Mouse (Mus musculus) CH12.LX (cell line): ENCODE data around the gene Efs.
"Not testable (repeated sequence)": the region's sequence is repeated elsewhere in the genome, so short reads cannot be mapped to it uniquely, and the experiment has no call there.

Source experiments
- CTCF ChIP-seq, 2 experiments: IDR thresholded peaks in 1 of 2; conservative IDR thresholded peaks in 1 of 2; 2 replicates each; pipeline ENCODE4 v1.5.1; 2011 to 2012; ENCODE audit warnings: low read depth in 2 of 2, low read length in 2 of 2, improper control_type of control experiment in 1 of 2, inconsistent platforms in 1 of 2, mild to moderate bottlenecking in 1 of 2, moderate library complexity in 1 of 2
- E2F4 ChIP-seq: IDR thresholded peaks from 2 replicates; pipeline ENCODE4 v1.6.1; 2011; ENCODE audit warnings: low read depth, low read length, improper control_type of control experiment; ENCODE audit not compliant: insufficient replicate concordance
- ELF1 ChIP-seq: IDR thresholded peaks from 2 replicates; pipeline ENCODE4 v1.6.1; 2014; ENCODE audit warnings: low read depth, mild to moderate bottlenecking, inconsistent platforms, low read length, improper control_type of control experiment
- HCFC1 ChIP-seq: IDR thresholded peaks from 2 replicates; pipeline ENCODE4 v1.6.1; 2012; ENCODE audit warnings: low read depth, mild to moderate bottlenecking, inconsistent platforms, low read length, improper control_type of control experiment
- MAX ChIP-seq: IDR thresholded peaks from 2 replicates; pipeline ENCODE4 v1.6.1; 2011; ENCODE audit warnings: low read length, improper control_type of control experiment
- MXI1 ChIP-seq: IDR thresholded peaks from 2 replicates; pipeline ENCODE4 v1.6.1; 2011; ENCODE audit warnings: mild to moderate bottlenecking, low read depth, low read length, improper control_type of control experiment
- POLR2A ChIP-seq: IDR thresholded peaks from 2 replicates; pipeline ENCODE4 v1.6.1; 2011; ENCODE audit warnings: low read depth, mild to moderate bottlenecking, improper control_type of control experiment, low read length
- POLR2AphosphoS2 ChIP-seq: IDR thresholded peaks from 2 replicates; pipeline ENCODE4 v1.6.1; 2011; ENCODE audit warnings: low read depth, low read length, improper control_type of control experiment
- RCOR1 ChIP-seq: conservative IDR thresholded peaks from 2 replicates; pipeline ENCODE4 v1.6.1; 2012; ENCODE audit warnings: low read depth, mild to moderate bottlenecking, inconsistent platforms, low read length, improper control_type of control experiment
- SIN3A ChIP-seq: IDR thresholded peaks from 2 replicates; pipeline ENCODE4 v1.6.1; 2012; ENCODE audit warnings: low read length, improper control_type of control experiment, inconsistent platforms
- UBTF ChIP-seq: IDR thresholded peaks from 2 replicates; pipeline ENCODE4 v1.6.1; 2012; ENCODE audit warnings: low read depth, mild to moderate bottlenecking, inconsistent platforms, low read length, improper control_type of control experiment, moderate library complexity
- USF1 ChIP-seq: IDR thresholded peaks from 2 replicates; pipeline ENCODE4 v1.6.1; 2014; ENCODE audit warnings: low read depth, mild to moderate bottlenecking, inconsistent platforms, low read length, improper control_type of control experiment
- USF2 ChIP-seq: conservative IDR thresholded peaks from 2 replicates; pipeline ENCODE4 v1.6.1; 2011; ENCODE audit warnings: low read depth, low read length, improper control_type of control experiment
- ZKSCAN1 ChIP-seq: IDR thresholded peaks from 2 replicates; pipeline ENCODE4 v1.6.1; 2012; ENCODE audit warnings: low read depth, inconsistent platforms, low read length, improper control_type of control experiment, borderline replicate concordance

DNA sequence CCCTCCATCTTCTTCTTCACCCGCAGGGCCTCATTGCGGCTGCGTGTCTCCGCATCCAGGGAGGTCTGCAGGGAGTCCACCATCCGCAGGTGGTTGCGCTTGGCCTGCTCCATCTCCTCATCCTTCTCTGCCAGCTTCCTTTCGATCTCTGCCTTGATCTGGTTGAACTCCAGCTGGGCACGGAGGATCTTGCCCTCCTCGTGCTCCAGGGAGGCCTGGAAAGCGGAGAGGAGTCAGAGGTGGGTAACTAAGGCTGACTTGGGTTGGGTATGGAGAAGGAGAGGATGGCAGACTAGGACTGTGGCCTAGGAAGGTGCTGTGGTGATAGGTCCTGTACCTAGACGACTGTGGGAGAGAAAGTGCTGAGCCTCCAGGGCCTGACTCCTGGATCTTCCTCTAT is 21.1 kb upstream of the Efs start:
- TF ChIP-seq HCFC1; ELF1; POLR2A; CTCF (conservative IDR thresholded peaks at IDR 0.05 in 1 of 2, IDR thresholded peaks at IDR 0.05 in 1 of 2; ENCODE audit: low read depth in 2 of 2, low read length in 2 of 2); RCOR1; MXI1; MAX; USF2; SIN3A; E2F4; POLR2AphosphoS2; ZKSCAN1; USF1; UBTF: not testable (repeated sequence)
